Mouse (Mus musculus): Measurements from ENCODE around the gene Cacna2d3. TPM values are rescaled to one million over a fixed set of nuclear protein-coding genes. Genes with fewer than 3 reads are reported as not detected.

Gene Cacna2d3
- polyA plus RNA-seq, 1 experiment from 2014 or later, result 0.06 TPM

GRCm38 (mm10) chr14:29391489-29391888 is 330.2 kb downstream of the Cacna2d3 start:
- H3K27me3 ChIP-seq, result no peaks in the 10 kb centered on the region
- CTCF ChIA-PET, result no interaction called here
- ATAC-seq, result no peak
- DNase-seq (ENCODE audit: low read depth, low spot score), result no peak
- in situ Hi-C loops (cut with MboI; ENCODE audit: low pct_unique_long_range_greater_than_20kb), result no loop called here
- POLR2A ChIA-PET, result interaction anchor here (0.8 kb wide), 1 partner anchor 256 kb away, joined by 5 read pairs; no protein-coding TSS in a partner anchor
- no peak for TF ChIP-seq CTCF (IDR thresholded peaks at IDR 0.05)

- ATAC-seq (no peak), DNase-seq (ENCODE audit: low read depth, low spot score) (no peak)
- TF ChIP-seq CTCF (IDR thresholded peaks at IDR 0.05), result no peak
- POLR2A ChIA-PET, result no interaction called here
- no peaks in the 10 kb centered on the region for H3K27me3 ChIP-seq
- CTCF ChIA-PET, result interaction anchor here (1.3 kb wide), 1 partner anchor 10 kb away, joined by 3 read pairs; no protein-coding TSS in a partner anchor
- in situ Hi-C loops (cut with MboI; ENCODE audit: low pct_unique_long_range_greater_than_20kb), result no loop called here
Measured at GRCm38 (mm10) chr14:29387761-29388160, 333.9 kb downstream of the Cacna2d3 start.

- in situ Hi-C loops (cut with MboI; ENCODE audit: low pct_unique_long_range_greater_than_20kb), result no loop called here
- DNase-seq (ENCODE audit: low read depth, low spot score) (no peak), ATAC-seq (no peak)
- ChIA-PET POLR2A (no interaction called here), CTCF (no interaction called here)
- TF ChIP-seq CTCF (IDR thresholded peaks at IDR 0.05), result no peak
- H3K27me3 ChIP-seq, result no peaks in the 10 kb centered on the region
Measured at GRCm38 (mm10) chr14:29385500-29385899, 336.2 kb downstream of the Cacna2d3 start.

GRCm38 (mm10) chr14:29382786-29383185 is 338.9 kb downstream of the Cacna2d3 start:
- in situ Hi-C loops (cut with MboI; ENCODE audit: low pct_unique_long_range_greater_than_20kb), result no loop called here
- no peak for DNase-seq (ENCODE audit: low read depth, low spot score)
- ChIA-PET CTCF (no interaction called here), POLR2A (no interaction called here)
- ATAC-seq, result no peak
- H3K27me3 ChIP-seq, result no peaks in the 10 kb centered on the region
- no peak for TF ChIP-seq CTCF (IDR thresholded peaks at IDR 0.05)

GRCm38 (mm10) chr14:29366911-29367310 is 354.8 kb downstream of the Cacna2d3 start:
- no peak for TF ChIP-seq CTCF (IDR thresholded peaks at IDR 0.05)
- ChIA-PET POLR2A (interaction anchor here (0.7 kb wide), 1 partner anchor 1298 kb away, joined by 5 read pairs; no protein-coding TSS in a partner anchor), CTCF (no interaction called here)
- no peak for ATAC-seq
- peak; percentile 12 for DNase-seq (ENCODE audit: low read depth, low spot score)
- in situ Hi-C loops (cut with MboI; ENCODE audit: low pct_unique_long_range_greater_than_20kb), result no loop called here
- no peaks in the 10 kb centered on the region for H3K27me3 ChIP-seq

GRCm38 (mm10) chr14:29362448-29362847 is 359.2 kb downstream of the Cacna2d3 start:
- CTCF ChIA-PET, result no interaction called here
- TF ChIP-seq CTCF (IDR thresholded peaks at IDR 0.05), result no peak
- POLR2A ChIA-PET, result no interaction called here
- DNase-seq (ENCODE audit: low read depth, low spot score), result peak; percentile 17
- ATAC-seq, result peak; percentile 79
- in situ Hi-C loops (cut with MboI; ENCODE audit: low pct_unique_long_range_greater_than_20kb), result no loop called here
- no peaks in the 10 kb centered on the region for H3K27me3 ChIP-seq

- CTCF ChIA-PET, result no interaction called here
- POLR2A ChIA-PET, result no interaction called here
- in situ Hi-C loops (cut with MboI; ENCODE audit: low pct_unique_long_range_greater_than_20kb), result no loop called here
- no peak for TF ChIP-seq CTCF (IDR thresholded peaks at IDR 0.05)
- ATAC-seq, result no peak
- no peaks in the 10 kb centered on the region for H3K27me3 ChIP-seq
- no peak for DNase-seq (ENCODE audit: low read depth, low spot score)
Measured at GRCm38 (mm10) chr14:29350627-29351026, 371.0 kb downstream of the Cacna2d3 start.

GRCm38 (mm10) chr14:29341581-29341980 is 380.1 kb downstream of the Cacna2d3 start:
- no peak for TF ChIP-seq CTCF (IDR thresholded peaks at IDR 0.05)
- no peak for ATAC-seq
- no peak for DNase-seq (ENCODE audit: low read depth, low spot score)
- ChIA-PET CTCF (no interaction called here), POLR2A (no interaction called here)
- H3K27me3 ChIP-seq, result peaks cover 11% of the 10 kb centered on the region
- in situ Hi-C loops (cut with MboI; ENCODE audit: low pct_unique_long_range_greater_than_20kb), result no loop called here

GRCm38 (mm10) chr14:29340728-29341127 is 380.9 kb downstream of the Cacna2d3 start:
- DNase-seq (ENCODE audit: low read depth, low spot score) (no peak), ATAC-seq (no peak)
- TF ChIP-seq CTCF (IDR thresholded peaks at IDR 0.05), result no peak
- in situ Hi-C loops (cut with MboI; ENCODE audit: low pct_unique_long_range_greater_than_20kb), result no loop called here
- ChIA-PET CTCF (no interaction called here), POLR2A (no interaction called here)
- peaks cover 11% of the 10 kb centered on the region for H3K27me3 ChIP-seq

- ChIA-PET POLR2A (no interaction called here), CTCF (no interaction called here)
- ATAC-seq, result no peak
- no peak for TF ChIP-seq CTCF (IDR thresholded peaks at IDR 0.05)
- in situ Hi-C loops (cut with MboI; ENCODE audit: low pct_unique_long_range_greater_than_20kb), result no loop called here
- no peaks in the 10 kb centered on the region for H3K27me3 ChIP-seq
- no peak for DNase-seq (ENCODE audit: low read depth, low spot score)
Measured at GRCm38 (mm10) chr14:29334897-29335296, 386.8 kb downstream of the Cacna2d3 start.

GRCm38 (mm10) chr14:29334216-29334615 is 387.4 kb downstream of the Cacna2d3 start:
- CTCF ChIA-PET, result no interaction called here
- no peak for TF ChIP-seq CTCF (IDR thresholded peaks at IDR 0.05)
- POLR2A ChIA-PET, result no interaction called here
- in situ Hi-C loops (cut with MboI; ENCODE audit: low pct_unique_long_range_greater_than_20kb), result no loop called here
- ATAC-seq, result no peak
- no peaks in the 10 kb centered on the region for H3K27me3 ChIP-seq
- no peak for DNase-seq (ENCODE audit: low read depth, low spot score)

GRCm38 (mm10) chr14:29324430-29324782 is 397.3 kb downstream of the Cacna2d3 start:
- in situ Hi-C loops (cut with MboI; ENCODE audit: low pct_unique_long_range_greater_than_20kb), result no loop called here
- ATAC-seq (no peak), DNase-seq (ENCODE audit: low read depth, low spot score) (no peak)
- H3K27me3 ChIP-seq, result no peaks in the 10 kb centered on the region
- CTCF ChIA-PET, result no interaction called here
- POLR2A ChIA-PET, result no interaction called here
- TF ChIP-seq CTCF (IDR thresholded peaks at IDR 0.05), result no peak
